Mouse (Mus musculus): ENCODE measurements around the gene Hoxc9. TPM values are rescaled to one million over a fixed set of nuclear protein-coding genes. Genes with fewer than 3 reads are reported as not detected.
A peak's percentile ranks its signal among the peaks of the same experiment; 100 is the strongest.

Gene Hoxc9
- polyA plus RNA-seq, 1 experiment from 2014 or later: not detected

- ATAC-seq (ENCODE audit: insufficient number of reproducible peaks, low FRiP score): no peak
- H3K4me3 ChIP-seq: no peak overlapping the region
- peaks cover 10% of the 10 kb centered on the region; the same call in 1 of the 2 replicates for H3K4me1 ChIP-seq (replicated peaks)
- WGBS: 0% methylated on average over 2 of the region's 3 CpGs
- H3K27me3 ChIP-seq (replicated peaks): peaks cover 92% of the 10 kb centered on the region
- H3K9me3 ChIP-seq (replicated peaks): no peaks in the 10 kb centered on the region
- H3K4me2 ChIP-seq: no peak overlapping the region
- H3K36me3 ChIP-seq: no peaks in the 10 kb centered on the region
- no peak overlapping the region for H3K27ac ChIP-seq (ENCODE audit: poor library complexity, severe bottlenecking)
- H3K9ac ChIP-seq: no peak overlapping the region
Measured at GRCm38 (mm10) chr15:103032167-103032566, 55.9 kb downstream of the Hoxc9 start.

DNA sequence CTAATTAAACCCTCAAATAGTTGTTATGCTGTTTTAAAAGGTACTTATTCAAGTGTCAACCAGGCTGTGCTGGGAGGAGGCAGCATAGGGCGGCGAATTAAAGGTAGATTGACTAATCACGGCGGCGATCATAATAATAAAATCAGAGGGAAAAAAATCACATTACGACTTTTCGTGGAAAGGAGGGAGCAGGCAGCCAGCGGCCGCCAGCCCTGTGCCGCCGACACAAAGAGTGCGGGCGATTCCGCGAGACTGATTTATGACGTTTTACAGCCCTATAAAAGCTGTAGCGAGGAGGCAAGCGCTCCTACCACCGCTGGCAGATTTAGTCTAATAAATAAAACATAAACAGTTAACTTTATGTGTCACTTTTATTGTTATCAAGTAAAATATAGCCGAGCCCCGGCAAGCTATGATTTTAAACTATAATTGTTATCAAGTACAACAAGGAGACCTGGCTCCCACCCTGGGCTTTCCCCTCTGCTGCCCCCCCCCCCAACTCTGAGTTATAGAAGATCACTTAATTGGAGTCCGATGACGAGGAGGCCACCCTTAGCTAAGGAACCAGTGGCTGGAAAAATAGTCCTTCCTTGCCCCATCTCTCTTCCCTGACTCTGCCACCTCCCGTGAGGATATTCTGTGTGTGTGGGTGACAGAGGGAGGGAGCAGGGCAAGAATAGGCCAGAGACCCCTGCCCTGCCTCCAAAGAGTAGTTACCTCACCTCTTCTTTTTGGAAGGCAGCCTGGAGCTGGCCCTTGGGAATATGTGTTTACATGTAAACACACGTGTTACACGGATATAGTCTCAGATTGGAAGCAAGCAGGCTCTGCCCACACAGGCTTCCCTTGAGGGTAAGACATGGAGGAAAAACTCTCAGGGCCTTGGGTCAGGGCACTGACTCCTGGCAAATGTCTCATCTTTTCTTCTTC, 56.7 kb downstream of the Hoxc9 start:
- Histone ChIP-seq H3K27me3 (replicated peaks) (peaks cover 92% of the 10 kb centered on the region), H3K9me3 (replicated peaks) (no peaks in the 10 kb centered on the region), H3K36me3 (no peaks in the 10 kb centered on the region), H3K27ac (ENCODE audit: poor library complexity, severe bottlenecking) (no peak overlapping the region), H3K9ac (no peak overlapping the region), H3K4me1 (replicated peaks) (peaks cover 10% of the 10 kb centered on the region; the same call in 1 of the 2 replicates), H3K4me3 (no peak overlapping the region), H3K4me2 (no peak overlapping the region)
- 1% methylated on average over 26 of the region's 26 CpGs for WGBS
- no peak for ATAC-seq (ENCODE audit: insufficient number of reproducible peaks, low FRiP score)

DNA sequence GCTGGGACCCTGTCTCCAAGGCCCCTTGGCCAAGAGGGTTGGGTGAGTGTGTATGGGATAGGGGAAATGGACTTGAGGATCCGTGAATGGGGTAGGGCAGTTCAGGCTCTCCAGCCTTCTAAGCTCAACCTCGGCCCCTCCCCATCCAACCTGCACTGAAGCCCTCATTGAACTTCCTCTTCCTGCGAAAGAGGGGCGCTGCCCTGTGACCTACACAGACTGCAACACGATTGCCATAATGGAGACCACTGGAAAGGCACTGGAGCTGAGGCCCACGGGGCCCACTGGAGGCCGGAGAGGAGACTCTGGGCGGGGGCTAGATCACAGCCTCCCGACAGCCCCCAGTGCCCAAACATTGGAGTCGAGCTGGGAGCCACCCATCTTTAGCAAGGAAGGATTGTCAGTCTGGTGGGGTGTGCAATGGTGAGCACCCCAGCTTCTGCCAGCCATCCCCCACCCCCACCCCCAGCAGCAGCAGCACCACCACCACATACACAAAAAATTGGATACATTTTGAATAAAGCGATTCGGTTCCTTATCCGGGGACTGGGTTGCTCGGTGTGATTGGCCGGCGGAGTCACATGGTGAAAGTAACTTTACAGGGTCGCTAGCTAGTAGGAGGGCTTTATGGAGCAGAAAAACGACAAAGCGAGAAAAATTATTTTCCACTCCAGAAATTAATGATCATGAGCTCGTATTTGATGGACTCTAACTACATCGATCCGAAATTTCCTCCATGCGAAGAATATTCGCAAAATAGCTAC, 58.0 kb downstream of the Hoxc9 start:
- no peaks in the 10 kb centered on the region for H3K36me3 ChIP-seq
- peaks cover 92% of the 10 kb centered on the region for H3K27me3 ChIP-seq (replicated peaks)
- WGBS: under 1% methylated on average over 24 of the region's 24 CpGs
- peaks cover 10% of the 10 kb centered on the region; the same call in 1 of the 2 replicates for H3K4me1 ChIP-seq (replicated peaks)
- no peak overlapping the region for H3K27ac ChIP-seq (ENCODE audit: poor library complexity, severe bottlenecking)
- peak overlapping the region; percentile 36 for H3K4me3 ChIP-seq
- no peak overlapping the region for H3K9ac ChIP-seq
- peak overlapping the region; percentile 60 for H3K4me2 ChIP-seq
- ATAC-seq (ENCODE audit: insufficient number of reproducible peaks, low FRiP score): no peak
- H3K9me3 ChIP-seq (replicated peaks): no peaks in the 10 kb centered on the region

MicroRNAs encoded within 50 kb of the gene (microRNA counts, 519-probe panel; counts per million panel counts)
- not detected for microRNA mmu-miR-615-3p
- microRNA mmu-miR-615-5p: not detected

Small RNAs within 50 kb of the gene (microRNA-seq; reads per million reads assigned to microRNA genes)
- gene Mir196a-2 (9.4 reads per million, percentile 23 among the genes with 10 or more reads in this experiment), gene Mir615 (56.3 reads per million, percentile 43 among the genes with 10 or more reads in this experiment)

Other genes starting within 250 kb of the Hoxc9 start
- 0.18 TPM in 1 of 2 replicates, not detected in the other for gene Hoxc13, start 55.3 kb upstream of the Hoxc9 start, polyA plus RNA-seq (2016; fragmentation: Nextera tagmentation; extraction: Ambion mirVana)
- not detected in 2 replicates for gene Hoxc12, start 39.7 kb upstream of the Hoxc9 start, polyA plus RNA-seq (2016; fragmentation: Nextera tagmentation; extraction: Ambion mirVana)
- not detected in 2 replicates for gene Hoxc11, start 22.0 kb upstream of the Hoxc9 start, polyA plus RNA-seq (2016; fragmentation: Nextera tagmentation; extraction: Ambion mirVana)
- gene Hoxc10, start 9.6 kb upstream of the Hoxc9 start, polyA plus RNA-seq (2016; fragmentation: Nextera tagmentation; extraction: Ambion mirVana): not detected in 2 replicates
- 0.38 and 0.39 TPM in 2 replicates for gene Hoxc5, start 9.0 kb upstream of the Hoxc9 start, polyA plus RNA-seq (2016; fragmentation: Nextera tagmentation; extraction: Ambion mirVana)
- gene Hoxc8, start 14.2 kb downstream of the Hoxc9 start, polyA plus RNA-seq (2016; fragmentation: Nextera tagmentation; extraction: Ambion mirVana): 0.11 TPM in 1 of 2 replicates, not detected in the other
- 0.18 and 0.82 TPM in 2 replicates for gene Hoxc6, start 21.8 kb downstream of the Hoxc9 start, polyA plus RNA-seq (2016; fragmentation: Nextera tagmentation; extraction: Ambion mirVana)
- gene Hoxc4, start 42.5 kb downstream of the Hoxc9 start, polyA plus RNA-seq (2016; fragmentation: Nextera tagmentation; extraction: Ambion mirVana): 0.57 and 0.76 TPM in 2 replicates
- 17.1 and 17.4 TPM in 2 replicates for gene Smug1, start 190.7 kb downstream of the Hoxc9 start, polyA plus RNA-seq (2016; fragmentation: Nextera tagmentation; extraction: Ambion mirVana)